Mouse (Mus musculus) testis, adult 2 months (tissue): Measurements from ENCODE around the gene Pklr. TPM values are rescaled to one million over a fixed set of nuclear protein-coding genes. Genes with fewer than 3 reads are reported as not detected.

Source experiments
- H3K27ac ChIP-seq: fragments of 200-500 bp; 2 replicates; pipeline ENCODE4 v1.5.1; 2012; ENCODE audit warnings: low read depth, low read length; ENCODE audit not compliant: control insufficient read depth, insufficient read depth
- H3K27me3 ChIP-seq: fragments of 200-500 bp; 2 replicates; pipeline ENCODE4 v1.6.1; 2012; ENCODE audit warnings: mild to moderate bottlenecking, low read length, moderate library complexity; ENCODE audit not compliant: control insufficient read depth, insufficient read depth
- H3K36me3 ChIP-seq: fragments of 200-500 bp; 2 replicates; pipeline ENCODE4 v1.6.1; 2012; ENCODE audit warnings: mild to moderate bottlenecking, low read length; ENCODE audit not compliant: control insufficient read depth, insufficient read depth
- H3K4me1 ChIP-seq: fragments of 200-500 bp; 2 replicates; pipeline ENCODE4 v1.6.1; 2012; ENCODE audit warnings: low read length; ENCODE audit not compliant: control insufficient read depth, insufficient read depth
- H3K4me3 ChIP-seq: fragments of 200-500 bp; 2 replicates; pipeline ENCODE4 v1.5.1; 2012; ENCODE audit warnings: low read depth, mild to moderate bottlenecking, low read length, moderate library complexity, mixed read lengths; ENCODE audit not compliant: control insufficient read depth
- CTCF ChIP-seq: fragments of 200-500 bp; IDR thresholded peaks from 2 replicates; pipeline ENCODE4 v1.5.1; 2012; ENCODE audit warnings: low read depth, mild to moderate bottlenecking, inconsistent platforms, low read length, moderate library complexity; ENCODE audit not compliant: control insufficient read depth, insufficient read depth, insufficient replicate concordance
- POLR2A ChIP-seq: fragments of 200-500 bp; IDR thresholded peaks from 2 replicates; pipeline ENCODE4 v1.6.1; 2012; ENCODE audit warnings: low read depth, mild to moderate bottlenecking, inconsistent platforms, low read length, moderate library complexity; ENCODE audit not compliant: control insufficient read depth
- polyA plus RNA-seq: library from polyadenylated mRNA; depleted of rRNA; stranded (reverse); fragments of >200 nt; gene quantifications from 2 replicates; pipeline ENCODE4 v1.2.3, GENCODE M21; 2012; rRNA removed

The Pklr gene
- polyA plus RNA-seq, result not detected in 2 replicates

DNA sequence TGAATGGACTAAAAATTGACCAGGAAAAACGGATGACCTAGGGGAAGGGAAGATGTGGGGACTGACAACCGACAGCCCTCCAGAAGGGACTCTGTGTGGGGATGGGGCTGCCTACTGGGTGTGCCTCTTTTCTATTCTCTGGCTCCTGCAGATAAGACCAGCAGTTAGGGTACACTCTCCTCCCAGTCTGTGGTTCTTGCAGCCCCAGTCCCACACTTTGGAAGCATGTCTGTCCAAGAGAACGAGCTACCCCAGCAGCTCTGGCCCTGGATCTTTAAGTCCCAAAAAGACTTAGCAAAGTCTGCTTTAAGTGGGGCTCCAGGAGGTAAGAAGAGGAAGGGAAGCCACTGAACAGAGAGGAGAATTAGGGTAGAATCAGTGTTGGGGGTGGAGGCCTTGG is at the start of gene Pklr:
Pklr (plus strand) TSS at position 185 of the 400 bp plus-strand sequence.
- no peaks in the 10 kb centered on the region for H3K27me3 ChIP-seq
- H3K4me3 ChIP-seq, result no peak within 1 kb of the TSS
- H3K27ac ChIP-seq, result no peak within 1 kb of the TSS
- H3K4me1 ChIP-seq, result peaks cover 8% of the 10 kb centered on the region
- no peak for TF ChIP-seq POLR2A
- no peaks in the 10 kb centered on the region for H3K36me3 ChIP-seq

DNA sequence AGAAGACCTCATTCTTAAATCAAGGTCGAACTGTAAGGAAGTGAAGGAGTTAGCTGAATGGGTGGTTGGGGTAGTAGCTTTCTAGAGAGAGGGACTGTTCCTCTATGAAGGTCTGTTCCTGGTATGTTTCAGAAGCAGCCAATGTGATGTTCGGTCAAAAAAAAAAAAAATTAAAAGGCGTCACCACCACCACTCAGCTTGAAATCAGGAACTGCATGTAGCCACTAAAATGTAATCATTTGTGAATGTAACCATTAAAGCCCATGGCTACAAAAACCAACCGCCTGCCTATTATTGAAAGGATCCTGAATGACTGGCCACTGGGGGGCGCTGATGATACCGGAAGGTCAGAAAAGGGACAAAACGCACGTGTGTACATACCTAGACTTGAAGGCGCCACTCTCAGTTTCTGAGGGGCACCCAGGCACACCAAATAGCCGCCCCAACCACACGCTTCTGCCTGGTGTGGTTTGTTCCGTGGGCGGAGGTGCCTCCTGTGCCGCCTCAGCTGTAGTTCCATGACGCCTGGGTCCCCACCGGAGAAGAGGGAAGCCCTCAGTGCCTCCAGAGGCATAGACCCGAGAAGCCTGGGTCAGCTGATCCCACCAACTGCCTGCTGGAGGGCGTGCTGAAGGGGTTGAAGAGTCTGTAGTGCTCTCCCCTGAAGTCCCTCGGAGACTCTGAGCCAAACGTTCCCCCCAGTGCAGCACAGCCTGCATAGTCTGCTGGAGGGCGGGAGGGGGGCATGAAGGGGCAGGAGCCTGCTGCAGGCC is 48.4 kb upstream of the Pklr start:
- TF ChIP-seq CTCF (peak; percentile 64; the same call in 1 of the 2 replicates), POLR2A (no peak)
- Histone ChIP-seq H3K36me3 (no peaks in the 10 kb centered on the region), H3K27ac (no peak overlapping the region), H3K27me3 (no peaks in the 10 kb centered on the region; the same call in 1 of the 2 replicates), H3K4me3 (peak overlapping the region; percentile 70), H3K4me1 (peaks cover 31% of the 10 kb centered on the region)

DNA sequence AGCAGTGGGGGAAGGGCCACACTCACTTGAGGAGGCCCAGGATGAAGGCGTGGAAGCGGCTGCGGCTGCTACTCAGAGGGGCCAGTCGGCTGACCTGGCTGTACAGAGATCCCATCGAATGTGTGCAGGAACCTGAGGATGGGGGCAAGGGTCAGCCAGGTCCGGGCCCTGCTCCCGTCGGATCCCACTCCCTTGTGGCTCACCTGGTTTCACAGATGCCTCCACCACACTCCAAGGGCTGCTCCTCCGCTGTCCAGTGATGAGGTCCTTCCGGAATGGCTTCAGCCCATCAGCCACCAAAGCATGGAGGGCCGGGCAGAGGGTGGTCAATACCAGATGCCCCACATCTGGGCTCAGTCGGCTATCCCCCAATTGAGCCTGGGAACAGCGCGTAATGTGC is 47.0 kb upstream of the Pklr start:
- Histone ChIP-seq H3K4me1 (peaks cover 37% of the 10 kb centered on the region), H3K36me3 (no peaks in the 10 kb centered on the region), H3K27ac (no peak overlapping the region), H3K4me3 (peak overlapping the region; percentile 85), H3K27me3 (no peaks in the 10 kb centered on the region; the same call in 1 of the 2 replicates)
- no peak for TF ChIP-seq CTCF

DNA sequence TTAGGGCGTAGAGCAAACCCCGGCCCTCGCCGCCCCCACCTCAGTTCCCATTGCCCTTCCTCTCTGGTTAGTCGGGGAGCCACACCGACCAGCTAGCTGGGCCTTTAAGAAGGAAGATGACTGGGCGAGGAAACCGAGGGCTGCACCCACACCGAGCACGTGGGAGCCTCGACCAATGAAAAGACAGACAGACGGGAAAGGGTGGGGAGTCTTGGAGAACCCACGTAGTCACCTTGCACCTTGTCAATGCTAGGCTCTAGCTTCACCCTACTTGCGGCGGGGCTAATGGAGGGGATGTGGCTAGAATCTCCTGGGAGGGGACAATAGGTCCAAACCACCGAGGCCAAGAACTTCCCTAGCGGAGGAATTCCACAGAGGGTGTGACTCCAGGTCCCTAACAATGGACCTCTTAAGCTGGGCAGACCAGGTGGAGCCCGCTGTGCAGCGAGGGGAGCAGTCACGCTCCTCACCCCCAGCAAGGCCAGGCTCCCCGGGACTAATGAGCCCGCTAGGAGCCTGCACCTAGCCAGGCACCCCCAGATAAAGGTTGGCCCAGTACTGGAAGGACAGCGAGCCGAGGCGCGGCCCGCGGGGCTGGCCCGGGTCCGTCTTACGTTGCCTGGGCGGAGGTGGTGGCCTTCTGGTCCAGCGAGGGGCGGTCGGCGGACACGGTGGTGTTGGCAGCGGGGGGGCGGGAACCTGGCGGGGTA is 45.9 kb upstream of the Pklr start:
- no peaks in the 10 kb centered on the region; the same call in 1 of the 2 replicates for H3K27me3 ChIP-seq
- peaks cover 37% of the 10 kb centered on the region for H3K4me1 ChIP-seq
- H3K27ac ChIP-seq, result no peak overlapping the region

DNA sequence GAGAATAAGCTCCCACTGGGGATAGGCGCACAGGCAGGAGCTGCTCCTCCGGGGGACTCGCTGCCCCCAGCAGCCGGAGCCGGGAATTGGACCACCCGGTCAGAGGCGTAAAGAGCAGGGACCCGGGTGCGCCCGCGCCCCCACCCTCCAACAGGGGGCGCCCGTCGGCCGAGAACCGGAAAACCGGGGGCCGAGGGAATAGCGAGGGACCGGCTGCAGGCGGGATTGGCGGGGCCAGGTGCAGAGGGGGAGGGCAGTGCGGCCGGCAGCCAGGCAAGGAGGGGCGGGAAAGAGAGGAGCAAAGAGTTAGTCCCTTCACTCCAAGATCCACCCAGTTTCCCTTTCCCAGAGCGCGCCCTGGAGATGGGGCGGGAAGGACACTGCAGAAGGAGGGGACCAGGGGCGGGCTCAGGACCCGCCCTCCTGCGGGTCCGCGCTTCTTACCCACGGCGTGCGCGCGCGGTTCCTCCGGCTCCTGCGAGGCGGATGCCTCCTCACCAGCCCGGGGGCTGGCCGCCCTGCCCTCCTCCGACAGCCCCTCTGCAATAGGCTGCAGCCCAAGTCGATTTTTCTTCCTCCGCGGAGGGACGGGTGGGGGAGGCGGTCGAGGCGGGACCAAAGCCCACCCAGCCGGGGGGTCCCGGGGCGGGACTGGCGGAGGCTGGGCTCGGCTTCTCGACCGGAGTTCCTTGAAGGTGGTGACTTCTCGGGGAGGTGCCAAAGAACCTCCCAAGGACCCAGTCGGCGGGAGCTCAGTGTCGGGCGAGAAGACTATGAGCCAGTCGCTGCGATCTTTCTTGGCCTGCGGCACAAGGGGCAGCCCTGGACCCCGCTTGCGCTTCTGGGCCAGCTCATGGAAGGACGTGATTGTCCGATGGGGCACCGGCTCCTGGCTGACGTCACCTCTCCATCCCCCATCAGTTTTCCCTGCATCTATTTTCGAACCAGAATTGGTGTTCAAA is 45.0 kb upstream of the Pklr start:
- Histone ChIP-seq H3K4me1 (peaks cover 37% of the 10 kb centered on the region), H3K36me3 (no peaks in the 10 kb centered on the region), H3K4me3 (peak overlapping the region; percentile 85), H3K27ac (no peak overlapping the region), H3K27me3 (no peaks in the 10 kb centered on the region; the same call in 1 of the 2 replicates)
- TF ChIP-seq POLR2A (no peak), CTCF (0 out of 2 replicates have a peak, but pooled peaks have one; percentile 24)

More for the DNA sequence above, 45.9 kb upstream of the Pklr start:
- peak overlapping the region; percentile 85 for H3K4me3 ChIP-seq
- TF ChIP-seq POLR2A, result peak; percentile 39; the same call in 1 of the 2 replicates
- peak; percentile 7; the same call in 1 of the 2 replicates for TF ChIP-seq CTCF
- no peaks in the 10 kb centered on the region for H3K36me3 ChIP-seq

DNA sequence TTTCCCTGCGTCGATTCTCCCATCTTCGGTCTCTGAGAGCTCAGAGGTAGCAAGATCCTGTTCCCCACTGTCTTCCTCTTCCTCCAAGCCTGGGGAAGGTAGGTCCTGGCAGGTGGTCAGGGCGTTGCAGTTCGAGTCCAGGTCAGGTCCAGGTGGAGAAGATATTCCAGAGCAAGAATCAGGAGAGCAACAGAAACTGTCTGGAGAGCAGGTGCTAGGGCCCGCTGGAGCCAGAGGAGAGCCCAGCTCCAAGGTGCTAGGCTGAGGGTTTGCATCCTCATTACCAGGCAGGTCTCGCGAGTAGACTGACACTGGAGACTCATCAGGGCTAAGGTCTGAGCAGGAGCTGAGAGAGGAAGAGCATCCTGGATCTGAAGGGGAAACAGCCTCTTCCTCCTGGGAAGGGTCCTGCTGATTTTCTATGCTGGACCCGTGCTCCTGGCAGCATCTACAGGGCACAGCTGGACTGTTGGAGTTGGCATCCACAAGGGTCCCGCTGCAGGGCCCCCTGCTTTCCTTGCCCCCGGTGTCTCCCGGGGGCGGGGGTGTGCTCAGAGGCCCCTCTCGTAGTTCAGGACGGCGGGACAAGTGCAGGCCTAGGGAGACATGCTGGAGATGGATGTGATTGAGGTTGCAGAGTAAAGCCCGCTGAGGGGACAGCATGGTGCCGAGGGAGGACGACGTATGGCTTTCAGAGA is 44.0 kb upstream of the Pklr start:
- H3K36me3 ChIP-seq, result no peaks in the 10 kb centered on the region
- peaks cover 35% of the 10 kb centered on the region for H3K4me1 ChIP-seq
- TF ChIP-seq CTCF, result no peak
- TF ChIP-seq POLR2A, result no peak
- H3K4me3 ChIP-seq, result peak overlapping the region; percentile 85
- H3K27ac ChIP-seq, result no peak overlapping the region
- H3K27me3 ChIP-seq, result no peaks in the 10 kb centered on the region; the same call in 1 of the 2 replicates
